In genomic region chr11:48558053-48558452, GRCm38 (mm10) we compare ENCODE assay signal across 8 mouse cellular contexts.
"Had no signal": no experiment of that assay in that cellular context is flagged by ENCODE, and none has a peak within 500 bp of the region (broad histone marks: within the 10 kb centered on the region; RNA-seq: fewer than 3 reads in every experiment).

No protein-coding gene starts in this region.

- DNase-seq: liver, postnatal 0 days; lung, adult 2 months; lung, postnatal 14 days; lung, postnatal 36 days; right cerebral cortex, postnatal 14 days; thymus, adult 18-20 months; thymus, postnatal 14 days; thymus, postnatal 36 days had no signal
